Mouse (Mus musculus) G1E (cell line): Measurements from ENCODE around the gene Hoxc10. TPM values are rescaled to one million over a fixed set of nuclear protein-coding genes. Genes with fewer than 3 reads are reported as not detected.

Experiments used
- ATAC-seq: 2 replicates; pipeline ENCODE4 v1.8.0; 2016; ENCODE audit warnings: mild to moderate bottlenecking; ENCODE audit not compliant: insufficient number of reproducible peaks, poor library complexity, low FRiP score, severe bottlenecking; ENCODE audit errors: extremely low read depth
- DNase-seq: peaks from one replicate; pipeline ENCODE4 v3.0.0; 2012; ENCODE audit warnings: low spot score
- H3K27me3 ChIP-seq: 2 replicates; pipeline ENCODE4 v1.6.1; 2012; ENCODE audit warnings: mild to moderate bottlenecking, low read length, inconsistent platforms; ENCODE audit not compliant: insufficient read depth
- H3K36me3 ChIP-seq: replicated peaks from 2 replicates; pipeline ENCODE3; 2012; ENCODE audit warnings: mild to moderate bottlenecking, inconsistent platforms
- H3K4me1 ChIP-seq: 2 replicates; pipeline ENCODE4 v1.6.1; 2012; ENCODE audit warnings: low read depth, low read length, inconsistent platforms, mixed read lengths; ENCODE audit not compliant: insufficient read depth
- H3K4me3 ChIP-seq: 2 replicates; pipeline ENCODE4 v1.5.1; 2012; ENCODE audit warnings: low read depth, mild to moderate bottlenecking, inconsistent platforms, low read length, moderate library complexity, mixed read lengths
- H3K9me3 ChIP-seq: replicated peaks from 2 replicates; pipeline ENCODE4 v1.6.1; 2012; ENCODE audit warnings: inconsistent platforms
- CTCF ChIP-seq: IDR thresholded peaks from 2 replicates; pipeline ENCODE4 v1.5.1; 2012; ENCODE audit warnings: low read depth, low read length, inconsistent platforms, mixed read lengths
- GATA1 ChIP-seq: IDR thresholded peaks from 2 replicates; pipeline ENCODE4 v1.6.1; 2012; ENCODE audit warnings: borderline replicate concordance, low read length, inconsistent platforms, mixed read lengths
- GATA2 ChIP-seq: IDR thresholded peaks from 2 replicates; pipeline ENCODE4 v1.6.1; 2012; ENCODE audit warnings: low read depth, low read length, inconsistent platforms, borderline replicate concordance
- POLR2AphosphoS5 ChIP-seq: IDR thresholded peaks from 2 replicates; pipeline ENCODE4 v1.6.1; 2012; ENCODE audit warnings: low read depth, low read length, inconsistent platforms; ENCODE audit not compliant: insufficient replicate concordance
- TAL1 ChIP-seq: conservative IDR thresholded peaks from 2 replicates; pipeline ENCODE4 v1.6.1; 2012; ENCODE audit warnings: low read depth, low read length, inconsistent platforms, mixed read lengths
- polyA plus RNA-seq: library from polyadenylated mRNA; stranded (reverse); fragments of >175 nt; gene quantifications from 2 replicates; pipeline ENCODE4 v1.2.3, GENCODE M21; 2012
- total RNA-seq, 2 experiments: library from RNA; stranded (forward) in 1 of 2; stranded (reverse) in 1 of 2; fragments of 200-1000 nt in 1 of 2; fragments of >200 nt in 1 of 2; fragmentation: Nextera tagmentation in 1 of 2; gene quantifications; 2 replicates each; pipeline ENCODE4 v1.2.3; 2014 to 2017

Hoxc10 gene
- total and polyA plus RNA-seq, 3 experiments = 0.16 to 0.60 (median 0.16) TPM

DNA sequence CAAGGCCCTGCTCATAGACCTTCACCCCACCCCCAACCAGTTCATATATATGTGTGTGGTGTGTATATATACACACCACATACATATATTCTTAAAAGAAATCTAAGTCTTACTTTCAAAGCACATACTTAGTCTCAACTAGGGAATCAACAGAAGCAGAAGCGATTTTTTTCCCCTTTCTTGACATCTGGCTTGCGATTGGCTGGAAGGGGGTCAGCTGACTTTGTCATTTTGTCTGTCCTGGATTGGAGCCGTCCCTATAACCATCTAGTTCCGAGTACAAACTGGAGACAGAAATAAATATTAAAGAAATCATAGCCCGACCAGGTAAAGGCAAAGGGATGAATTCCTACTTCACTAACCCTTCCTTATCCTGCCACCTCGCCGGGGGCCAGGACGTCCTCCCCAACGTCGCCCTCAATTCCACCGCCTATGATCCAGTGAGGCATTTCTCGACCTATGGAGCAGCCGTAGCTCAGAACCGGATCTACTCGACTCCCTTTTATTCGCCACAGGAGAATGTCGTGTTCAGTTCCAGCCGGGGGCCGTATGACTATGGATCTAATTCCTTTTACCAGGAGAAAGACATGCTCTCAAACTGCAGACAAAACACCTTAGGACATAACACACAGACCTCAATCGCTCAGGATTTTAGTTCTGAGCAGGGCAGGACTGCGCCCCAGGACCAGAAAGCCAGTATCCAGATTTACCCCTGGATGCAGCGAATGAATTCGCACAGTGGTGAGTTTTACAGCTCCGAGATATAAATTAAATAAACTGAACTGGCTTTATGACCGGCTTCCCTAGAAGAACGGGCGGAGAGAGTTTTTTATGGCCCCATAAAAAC lies 42.9 kb downstream of the Hoxc10 start:
- DNase-seq = no peak
- Histone ChIP-seq H3K4me1 (peaks cover 85% of the 10 kb centered on the region), H3K27me3 (no peaks in the 10 kb centered on the region), H3K4me3 (peak overlapping the region; percentile 77), H3K9me3 (no peaks in the 10 kb centered on the region), H3K36me3 (peaks cover 18% of the 10 kb centered on the region)
- TF ChIP-seq TAL1 (no peak), GATA2 (no peak), POLR2AphosphoS5 (no peak), CTCF (no peak), GATA1 (no peak)
- no peak for ATAC-seq

DNA sequence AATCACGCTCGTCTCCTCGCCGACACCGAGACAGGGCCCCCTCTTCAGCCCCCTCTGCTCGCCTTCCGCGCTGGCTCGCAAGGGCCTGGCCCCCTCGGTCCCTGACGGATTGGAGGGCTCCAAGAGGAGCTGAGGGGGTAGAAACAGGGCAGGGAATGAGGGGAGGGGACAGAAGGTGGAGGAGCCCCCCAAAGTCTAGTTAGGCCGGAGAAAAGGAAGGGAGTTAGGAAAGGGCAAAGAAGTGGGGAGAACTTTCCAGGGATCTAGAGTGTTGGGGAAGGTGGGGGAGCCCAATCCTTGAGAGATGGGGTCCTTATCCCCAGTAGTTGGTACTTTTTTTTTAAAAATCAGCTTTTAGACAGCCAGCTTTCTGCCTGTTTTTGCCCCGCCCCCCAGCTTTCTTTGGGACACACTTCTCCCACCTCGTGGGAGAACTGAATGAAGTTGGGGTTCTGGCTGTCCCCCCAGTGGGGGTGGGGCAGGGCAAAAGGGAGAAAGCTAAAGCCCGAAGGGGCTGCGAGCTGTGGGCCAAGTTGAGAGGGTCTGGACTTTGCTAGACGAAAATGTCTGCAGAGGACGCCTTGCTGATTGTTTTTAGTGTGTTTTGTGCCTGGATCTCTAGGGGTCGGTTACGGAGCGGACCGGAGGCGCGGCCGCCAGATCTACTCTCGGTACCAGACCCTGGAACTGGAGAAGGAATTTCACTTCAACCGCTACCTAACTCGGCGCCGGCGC lies 43.7 kb downstream of the Hoxc10 start:
- Histone ChIP-seq H3K36me3 (peaks cover 14% of the 10 kb centered on the region), H3K4me1 (peaks cover 83% of the 10 kb centered on the region), H3K9me3 (no peaks in the 10 kb centered on the region), H3K27me3 (no peaks in the 10 kb centered on the region), H3K4me3 (peak overlapping the region; percentile 77)
- TF ChIP-seq GATA1 = no peak
- TF ChIP-seq GATA2 = no peak
- TF ChIP-seq POLR2AphosphoS5 = no peak
- TF ChIP-seq TAL1 = no peak
- TF ChIP-seq CTCF = no peak
- no peak for ATAC-seq
- DNase-seq = no peak

DNA sequence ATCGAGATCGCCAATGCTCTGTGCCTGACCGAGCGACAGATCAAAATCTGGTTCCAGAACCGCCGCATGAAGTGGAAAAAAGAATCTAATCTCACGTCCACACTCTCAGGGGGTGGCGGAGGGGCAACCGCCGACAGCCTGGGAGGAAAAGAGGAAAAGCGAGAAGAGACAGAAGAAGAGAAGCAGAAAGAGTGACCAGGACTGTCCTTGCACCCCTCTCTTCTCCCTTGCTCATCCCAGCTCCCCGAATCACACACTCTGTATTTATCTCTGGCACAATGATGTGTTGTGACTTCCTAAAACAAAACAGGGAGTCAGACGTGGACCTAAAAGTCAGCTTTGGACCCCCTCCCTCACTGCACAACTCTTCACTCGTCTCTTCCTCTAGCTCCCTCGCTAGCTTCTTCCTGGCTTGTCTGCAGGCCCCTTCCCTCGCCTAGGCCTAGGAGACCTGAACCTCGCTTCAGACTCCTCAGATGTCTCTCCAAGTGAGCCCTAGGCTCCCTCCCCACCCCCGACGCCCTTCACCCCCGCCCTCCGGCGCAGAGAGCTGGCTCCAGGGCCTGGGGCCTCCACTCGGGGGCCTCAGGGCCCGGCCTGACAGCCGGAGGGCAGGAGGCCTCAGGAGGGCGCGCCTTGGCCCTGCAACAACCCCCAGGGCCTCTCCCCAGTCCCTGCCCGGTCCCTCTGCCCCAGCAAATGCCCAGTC lies 44.4 kb downstream of the Hoxc10 start:
- no peak for ATAC-seq
- peak; percentile 77 for DNase-seq
- Histone ChIP-seq H3K4me3 (peak overlapping the region; percentile 77), H3K4me1 (peaks cover 83% of the 10 kb centered on the region), H3K9me3 (no peaks in the 10 kb centered on the region), H3K27me3 (no peaks in the 10 kb centered on the region), H3K36me3 (peaks cover 14% of the 10 kb centered on the region)
- no peak for TF ChIP-seq TAL1
- TF ChIP-seq CTCF = no peak
- TF ChIP-seq POLR2AphosphoS5 = no peak
- TF ChIP-seq GATA1 = no peak
- TF ChIP-seq GATA2 = no peak

DNA sequence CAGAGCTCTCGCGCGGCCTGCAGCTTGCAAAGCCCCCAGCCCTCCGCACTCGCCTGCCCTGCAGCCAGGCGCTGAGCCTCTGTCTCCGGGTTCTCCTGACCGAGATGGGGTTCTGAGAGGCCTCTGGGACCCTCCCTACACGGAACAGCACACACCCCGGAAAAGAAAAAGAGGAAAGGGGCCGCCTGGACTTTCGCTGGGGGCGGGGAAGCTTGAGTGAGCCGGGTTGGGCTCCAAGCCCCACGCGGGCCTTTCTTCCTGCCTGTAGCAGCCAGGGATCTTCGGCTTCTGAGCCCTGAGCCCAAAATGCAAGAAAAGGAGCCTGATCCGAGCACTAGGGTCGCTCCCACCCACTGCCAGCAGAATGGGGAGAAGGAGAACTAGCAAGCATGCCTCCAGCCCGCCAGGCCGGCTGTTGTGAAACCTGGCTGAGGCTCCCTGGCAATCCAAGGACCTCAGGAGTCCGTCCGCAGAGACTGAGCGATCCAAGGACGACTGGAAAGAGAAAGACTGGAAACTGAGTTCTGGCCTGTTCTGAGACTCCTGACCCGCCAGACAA lies 45.4 kb downstream of the Hoxc10 start:
- peaks cover 18% of the 10 kb centered on the region for H3K36me3 ChIP-seq
- H3K4me3 ChIP-seq = peak overlapping the region; percentile 77
- no peaks in the 10 kb centered on the region for H3K27me3 ChIP-seq
- ATAC-seq (peak; percentile 36), DNase-seq (peak; percentile 72)
- no peak for TF ChIP-seq TAL1
- TF ChIP-seq CTCF = no peak
- TF ChIP-seq GATA2 = no peak
- no peak for TF ChIP-seq POLR2AphosphoS5
- no peak for TF ChIP-seq GATA1
- H3K4me1 ChIP-seq = peaks cover 84% of the 10 kb centered on the region
- H3K9me3 ChIP-seq = no peaks in the 10 kb centered on the region

DNA sequence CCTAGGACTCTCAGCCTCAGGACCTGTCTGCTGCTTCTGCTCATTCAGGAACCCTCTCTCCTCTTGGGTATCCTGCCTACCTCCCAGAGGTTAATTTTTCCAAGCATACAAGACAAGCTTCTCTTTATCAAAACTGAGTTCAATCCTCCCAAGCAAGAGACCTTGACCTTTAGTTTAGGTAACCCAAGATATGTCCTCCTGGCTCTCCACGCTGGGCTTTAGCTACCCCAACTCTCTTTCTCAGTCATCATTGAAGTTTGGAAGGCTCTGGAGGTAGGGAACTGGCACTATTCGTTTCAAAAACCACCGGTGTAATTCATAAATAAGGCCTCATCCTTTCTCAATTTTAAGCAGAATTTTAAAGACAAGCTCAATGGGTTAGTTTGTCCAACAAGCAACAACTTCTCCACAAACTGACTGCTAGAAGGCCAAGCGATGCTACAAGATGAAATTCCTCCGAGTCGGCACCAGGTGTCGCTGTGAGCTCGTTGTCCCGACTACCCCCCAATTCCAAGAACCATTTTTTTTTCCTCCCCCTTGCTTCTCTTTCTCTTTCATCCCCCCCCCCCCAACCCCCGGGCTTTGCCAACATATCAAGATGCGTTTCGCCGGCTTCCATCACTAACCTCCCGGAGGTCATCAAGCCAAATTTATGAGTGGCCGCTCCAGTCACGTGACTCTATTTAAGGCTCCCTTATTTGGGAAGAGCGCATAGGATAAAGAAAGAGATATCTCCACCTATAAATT lies 46.8 kb downstream of the Hoxc10 start:
- no peak for ATAC-seq
- Histone ChIP-seq H3K36me3 (peaks cover 17% of the 10 kb centered on the region), H3K9me3 (no peaks in the 10 kb centered on the region), H3K4me3 (peak overlapping the region; percentile 77), H3K27me3 (no peaks in the 10 kb centered on the region), H3K4me1 (peaks cover 84% of the 10 kb centered on the region)
- TF ChIP-seq GATA1 (no peak), TAL1 (no peak), POLR2AphosphoS5 (no peak), GATA2 (no peak), CTCF (peak; percentile 56)
- peak; percentile 65 for DNase-seq
